Mouse (Mus musculus): Measurements from ENCODE around the gene Yeats2.

Yeats2 gene

DNA sequence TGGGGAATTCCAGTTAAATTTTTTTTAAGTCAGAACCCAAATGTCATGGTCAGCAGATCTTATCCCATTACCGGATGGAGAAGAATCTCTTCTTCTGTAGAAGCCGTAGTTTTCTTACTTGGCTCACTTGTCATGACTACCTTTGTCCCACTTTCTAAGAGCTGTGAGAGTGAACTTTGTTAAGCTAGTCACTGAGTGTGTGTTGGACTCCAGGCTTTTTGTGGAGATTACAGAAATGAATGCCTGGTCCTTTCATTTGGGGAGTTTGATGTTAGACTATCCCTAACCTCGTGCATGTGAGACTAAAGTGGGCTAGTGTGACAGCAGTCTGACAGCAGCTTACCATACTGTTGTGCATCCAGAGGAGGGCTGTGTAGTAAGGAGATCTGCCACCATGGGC is 28.2 kb downstream of the Yeats2 start:
- ChIA-PET CTCF (no interaction called here), POLR2A (no interaction called here)

DNA sequence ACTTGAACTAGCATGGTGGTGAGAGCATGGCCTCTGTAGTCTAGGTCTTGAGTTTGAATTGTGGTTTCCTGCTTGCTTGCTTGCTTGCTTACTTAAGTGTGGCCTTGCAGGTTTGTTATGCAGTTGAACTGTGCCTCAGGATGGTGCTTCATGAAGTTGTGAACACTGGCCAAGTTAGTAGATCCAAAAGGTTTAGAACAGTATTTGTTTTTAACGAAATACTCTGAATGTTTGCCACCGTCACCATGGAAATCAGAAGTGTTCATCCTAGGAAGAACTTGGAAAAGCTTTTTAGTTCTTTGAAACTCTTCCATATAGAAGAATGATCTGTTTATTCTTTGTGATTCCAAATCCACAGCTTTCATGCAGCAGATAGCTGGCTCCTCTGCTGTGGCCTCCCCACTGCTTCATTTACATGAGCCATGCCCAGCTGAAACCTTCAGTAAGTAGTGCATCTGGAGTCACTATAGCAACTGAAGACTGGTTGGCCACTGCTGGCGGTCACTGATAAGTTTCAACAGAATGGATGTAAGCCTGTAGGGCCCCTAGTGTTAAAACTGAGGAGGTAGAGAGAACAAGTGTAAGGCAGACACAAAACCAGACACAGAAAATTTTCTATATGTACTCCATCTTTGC is 28.7 kb downstream of the Yeats2 start:
- POLR2A ChIA-PET = interaction anchor here in 1 of 4 experiments (1.2 kb wide), 1 partner anchor 21 kb away, joined by 4 read pairs; no protein-coding TSS in a partner anchor
- CTCF ChIA-PET = no interaction called here

DNA sequence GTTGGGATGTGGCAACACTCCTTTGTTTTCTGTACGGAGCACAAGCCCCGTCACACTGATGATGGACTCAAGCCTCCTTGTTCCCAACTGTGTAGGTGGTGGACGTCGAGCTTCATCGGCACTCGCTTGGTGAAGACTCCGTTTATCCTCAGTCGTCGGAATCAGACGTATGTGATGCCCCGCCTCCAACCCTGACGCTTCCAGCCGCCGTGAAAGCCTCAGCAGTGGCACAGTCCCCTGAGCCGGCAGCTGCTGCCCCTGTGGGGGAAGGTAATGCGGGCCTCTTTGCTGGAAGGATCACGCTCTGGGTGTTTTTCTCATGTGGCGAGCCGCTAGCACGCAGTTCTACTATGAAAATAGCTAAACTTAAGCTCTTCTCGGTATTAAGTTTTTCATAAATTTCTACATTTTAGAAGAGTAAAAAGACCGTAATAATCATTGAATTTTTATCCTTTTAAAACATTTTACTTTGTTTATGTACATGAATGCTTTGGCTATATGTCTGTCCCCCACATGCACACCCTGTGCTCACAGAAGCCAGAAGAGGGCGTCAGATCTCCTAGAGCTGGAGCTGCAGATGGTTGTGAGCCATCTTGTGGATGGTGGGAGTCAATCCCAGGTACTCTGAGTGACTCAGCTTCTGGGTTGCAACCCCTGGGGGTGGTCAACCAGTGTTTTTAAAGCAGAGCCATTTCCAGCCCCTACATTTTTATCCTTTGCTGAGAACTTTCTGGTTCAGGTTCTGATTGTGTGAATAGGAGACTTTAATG is 38.7 kb downstream of the Yeats2 start:
- ChIA-PET CTCF (interaction anchor here in 3 of 4 experiments (0.6 to 1.8 kb wide), 6 partner anchors 15 to 604 kb away, joined by 3 to 6 read pairs (median 4); partner anchors contain the start of gene Yeats2 (in 1 of the 3)), POLR2A (interaction anchor here in 2 of 4 experiments (0.6 to 5.2 kb wide), 12 partner anchors 10 to 95 kb away, joined by 3 to 21 read pairs (median 4); no protein-coding TSS in a partner anchor)

DNA sequence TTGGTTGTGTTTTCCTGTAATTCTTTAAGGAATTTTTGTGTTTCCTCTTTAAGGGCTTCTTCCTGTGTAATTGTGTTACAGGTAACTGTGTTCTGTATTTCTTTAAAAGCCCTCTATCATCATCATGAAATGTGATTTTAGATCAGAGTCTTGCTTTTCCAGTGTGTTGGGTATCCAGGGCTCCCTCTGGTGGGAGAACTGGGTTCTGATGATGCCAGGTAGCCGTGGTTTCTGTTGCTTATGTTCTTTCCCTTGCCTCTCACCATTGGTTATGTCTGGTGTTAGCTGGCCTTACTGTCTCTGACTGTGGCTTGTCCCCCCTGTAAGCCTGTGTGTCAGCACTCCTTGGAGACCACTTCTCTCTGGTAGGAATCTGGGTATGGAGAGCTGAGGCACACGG is 44.5 kb downstream of the Yeats2 start:
- POLR2A ChIA-PET = interaction anchor here in 3 of 4 experiments (0.6 to 2.9 kb wide), 9 partner anchors 11 to 699 kb away, joined by 3 to 16 read pairs (median 5); partner anchors contain the start of gene Eif2b5 (in 1 of the 3)
- CTCF ChIA-PET = interaction anchor here in 3 of 4 experiments (0.6 to 1.8 kb wide), 13 partner anchors 9 to 1411 kb away, joined by 3 to 7 read pairs (median 3); no protein-coding TSS in a partner anchor

DNA sequence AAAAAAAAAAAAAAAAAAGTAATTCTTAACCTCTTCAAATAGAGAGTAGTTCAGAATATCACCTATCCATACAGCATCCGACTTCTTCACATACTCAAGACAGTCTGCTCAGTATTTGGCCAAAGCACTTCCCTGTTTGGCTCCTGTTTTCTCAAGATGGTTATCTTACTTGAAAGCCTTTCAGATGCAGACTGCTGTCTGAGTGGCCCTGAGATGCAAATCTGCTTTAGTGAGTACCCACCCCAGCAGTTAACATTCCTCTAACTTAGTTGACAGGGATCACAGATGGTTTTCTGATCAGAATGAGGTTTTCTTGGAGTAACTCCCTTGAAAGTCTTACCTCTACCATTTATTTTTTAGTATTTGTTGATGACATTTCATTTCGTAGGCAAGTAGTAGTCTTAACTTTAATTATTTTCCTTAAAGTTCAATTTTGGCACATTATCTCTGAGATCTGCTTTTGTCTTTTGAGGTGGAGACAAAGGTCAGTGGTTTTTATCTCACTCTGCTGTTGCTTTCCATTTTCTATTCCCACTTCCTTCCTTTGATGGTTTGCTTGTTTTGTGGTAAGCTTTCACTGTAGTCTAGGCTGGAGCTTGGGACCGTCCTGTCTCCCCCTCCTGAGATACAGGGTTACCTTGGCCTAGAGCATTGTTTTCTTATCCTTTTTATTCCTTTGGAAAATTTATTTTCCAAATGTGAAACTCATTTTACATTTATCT is 50.5 kb downstream of the Yeats2 start:
- CTCF ChIA-PET = interaction anchor here in 2 of 4 experiments (0.6 to 1.0 kb wide), 3 partner anchors 240 to 533 kb away, joined by 3 to 7 read pairs (median 5); no protein-coding TSS in a partner anchor
- POLR2A ChIA-PET = interaction anchor here in 3 of 4 experiments (0.6 to 3.4 kb wide), 14 partner anchors 9 to 468 kb away, joined by 3 to 21 read pairs (median 4); partner anchors contain the start of gene Parl (in 1 of the 3)

DNA sequence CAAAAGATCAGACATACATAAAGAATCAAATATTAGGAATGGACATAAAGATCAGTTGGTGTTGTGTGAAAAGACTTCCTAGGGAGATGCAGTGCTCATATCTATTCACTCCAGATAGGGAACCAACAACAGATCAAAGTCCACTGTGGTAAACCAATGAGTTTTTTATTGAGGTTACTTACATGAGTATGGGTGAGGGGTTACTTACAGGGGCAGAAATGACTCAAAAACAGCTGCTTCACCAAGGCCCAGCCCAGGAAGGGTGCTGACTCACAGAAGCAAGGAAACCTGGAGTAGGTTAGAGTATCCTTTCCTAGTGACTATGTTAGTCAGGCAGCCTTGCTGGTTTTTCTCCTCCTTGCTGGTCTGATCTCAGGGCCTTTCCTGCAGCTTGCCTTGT is 51.2 kb downstream of the Yeats2 start:
- POLR2A ChIA-PET = interaction anchor here in 3 of 4 experiments (0.6 to 2.2 kb wide), 11 partner anchors 11 to 1407 kb away, joined by 3 to 6 read pairs (median 3); no protein-coding TSS in a partner anchor
- CTCF ChIA-PET = interaction anchor here in 1 of 4 experiments (0.8 kb wide), 1 partner anchor 38 kb away, joined by 3 read pairs; no protein-coding TSS in a partner anchor

DNA sequence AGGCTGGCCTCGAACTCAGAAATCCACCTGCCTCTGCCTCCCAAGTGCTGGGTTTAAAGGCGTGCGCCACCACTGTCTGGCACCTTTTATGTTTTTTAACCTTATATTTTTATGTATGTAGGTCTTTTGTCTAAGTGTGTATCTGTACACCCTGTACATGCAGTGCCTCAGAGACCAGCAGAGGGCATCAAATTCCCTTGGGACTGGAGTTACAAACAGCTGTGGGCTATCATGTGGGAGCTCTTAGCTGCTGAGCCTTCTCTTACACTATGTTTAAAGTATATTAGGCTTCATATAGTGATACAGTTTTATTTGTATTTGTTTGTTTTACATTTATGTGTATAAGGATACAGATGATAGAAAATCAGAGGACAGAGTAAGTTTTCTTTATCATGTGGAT is 54.7 kb downstream of the Yeats2 start:
- ChIA-PET CTCF (interaction anchor here (0.5 to 1.6 kb wide), 9 partner anchors 10 to 298 kb away, joined by 3 to 6 read pairs (median 3); partner anchors contain the start of gene Parl (in 1 of the 4)), POLR2A (interaction anchor here in 2 of 4 experiments (0.9 to 3.7 kb wide), 12 partner anchors 10 to 303 kb away, joined by 3 to 16 read pairs (median 4); partner anchors contain the start of genes Eif2b5 (in 1 of the 2), Map6d1 (in 1 of the 2), Parl (in 1 of the 2) and Yeats2 (in 1 of the 2))

DNA sequence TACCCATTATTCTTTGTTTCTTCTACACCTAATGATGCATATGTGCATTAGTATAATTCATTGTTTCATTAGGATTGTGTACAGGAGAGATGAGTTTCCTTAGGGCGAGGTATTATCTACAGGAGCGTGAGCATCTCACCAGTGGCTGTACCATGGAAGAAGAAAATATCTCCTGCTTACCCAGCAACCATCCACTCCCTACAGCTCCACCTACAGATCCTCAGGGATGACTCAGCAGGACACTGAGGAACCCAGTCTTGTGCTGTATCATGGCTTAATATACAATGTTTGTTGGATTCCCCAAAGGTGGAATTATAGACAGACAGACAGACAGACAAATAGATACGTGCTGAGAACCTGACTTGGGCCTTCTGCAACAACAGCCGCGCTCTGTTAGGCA is 56.1 kb downstream of the Yeats2 start:
- POLR2A ChIA-PET = interaction anchor here in 1 of 4 experiments (1.0 to 3.7 kb wide), 7 partner anchors 9 to 276 kb away, joined by 3 to 16 read pairs (median 7); partner anchors contain the start of gene Parl

DNA sequence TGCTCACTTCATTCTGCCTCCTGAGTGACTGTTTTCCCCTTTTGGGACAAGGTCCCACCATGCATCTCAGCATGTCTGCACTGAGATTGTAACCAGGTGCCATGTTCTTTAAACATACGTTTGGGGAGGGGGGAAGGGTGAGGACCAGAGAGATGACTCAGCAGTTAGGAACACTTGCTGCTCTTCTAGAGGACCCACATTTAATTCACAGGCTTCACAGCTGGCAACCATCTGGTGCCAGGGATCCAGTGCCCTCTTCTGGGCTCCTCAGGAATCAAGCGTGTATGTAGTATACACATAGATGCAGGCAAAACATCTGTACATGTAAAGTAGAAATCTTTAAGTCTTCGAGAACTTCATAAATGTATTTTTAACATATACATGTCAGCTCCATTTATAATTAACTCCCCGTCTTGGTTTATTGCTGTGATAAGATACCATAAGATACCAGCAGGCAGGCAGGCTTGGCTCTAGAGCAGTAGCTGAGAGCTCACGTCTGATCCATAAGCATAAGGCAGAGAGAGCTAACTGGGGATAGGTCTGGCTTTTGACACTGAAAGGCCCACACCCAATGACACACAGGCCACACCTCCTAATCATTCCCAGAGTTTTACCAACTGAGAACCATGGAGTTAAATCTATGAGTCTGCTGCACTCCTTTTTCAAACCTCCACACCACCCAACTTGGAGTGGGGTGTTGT is 58.8 kb downstream of the Yeats2 start:
- ChIA-PET CTCF (interaction anchor here (0.5 to 2.8 kb wide), 11 partner anchors 9 to 1655 kb away, joined by 3 to 14 read pairs (median 4); partner anchors contain the start of gene Map6d1 (in 1 of the 4)), POLR2A (interaction anchor here in 3 of 4 experiments (0.5 to 3.0 kb wide), 24 partner anchors 8 to 300 kb away, joined by 3 to 15 read pairs (median 4); partner anchors contain the start of genes Eif2b5 (in 1 of the 3), Map6d1 (in 1 of the 3), Parl (in 1 of the 3) and Yeats2 (in 1 of the 3))

More for the DNA sequence above, 56.1 kb downstream of the Yeats2 start:
- CTCF ChIA-PET = interaction anchor here in 2 of 4 experiments (0.6 kb wide), 2 partner anchors 424 to 502 kb away, joined by 3 read pairs; partner anchors contain the start of gene Camk2n2 (in 1 of the 2)

DNA sequence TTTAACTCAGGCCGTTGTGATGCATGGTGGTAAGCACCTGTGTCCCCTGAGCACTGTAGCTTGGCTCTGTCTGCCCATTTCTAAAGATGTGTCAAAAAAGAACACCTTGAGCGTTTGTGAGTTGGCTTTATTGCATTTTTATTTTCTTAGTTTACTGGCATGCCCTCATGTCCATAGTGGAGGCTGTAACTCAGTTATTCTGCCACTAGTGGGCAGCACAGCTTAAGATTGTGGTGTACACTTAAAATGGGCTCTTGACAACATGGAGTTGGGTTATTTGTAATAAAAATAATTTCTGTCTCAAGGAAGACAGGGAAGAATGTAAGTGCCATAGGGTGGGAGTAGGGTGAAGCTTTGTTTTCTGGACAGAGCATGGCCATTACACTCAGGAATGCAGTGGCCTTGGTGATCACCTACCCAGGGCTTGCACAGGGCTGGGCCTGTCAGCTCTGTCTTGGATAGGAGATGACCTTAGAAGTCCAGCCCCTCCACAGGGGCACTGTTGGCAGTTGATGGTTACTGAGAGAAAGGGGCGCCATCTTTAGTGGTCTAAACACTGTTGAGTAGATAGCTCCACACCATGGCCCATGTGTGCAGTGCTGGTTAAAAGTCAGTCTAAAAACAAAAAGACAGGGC is 72.8 kb downstream of the Yeats2 start:
- ChIA-PET POLR2A (interaction anchor here in 2 of 4 experiments (0.6 to 1.9 kb wide), 16 partner anchors 14 to 453 kb away, joined by 3 to 8 read pairs (median 4); partner anchors contain the start of genes Parl (in 2 of the 2), Abcc5 (in 1 of the 2), B3gnt5 (in 1 of the 2) and Eif2b5 (in 1 of the 2)), CTCF (interaction anchor here (0.6 to 2.3 kb wide), 27 partner anchors 10 to 266 kb away, joined by 3 to 14 read pairs (median 3); partner anchors contain the start of gene Yeats2 (in 1 of the 4))

DNA sequence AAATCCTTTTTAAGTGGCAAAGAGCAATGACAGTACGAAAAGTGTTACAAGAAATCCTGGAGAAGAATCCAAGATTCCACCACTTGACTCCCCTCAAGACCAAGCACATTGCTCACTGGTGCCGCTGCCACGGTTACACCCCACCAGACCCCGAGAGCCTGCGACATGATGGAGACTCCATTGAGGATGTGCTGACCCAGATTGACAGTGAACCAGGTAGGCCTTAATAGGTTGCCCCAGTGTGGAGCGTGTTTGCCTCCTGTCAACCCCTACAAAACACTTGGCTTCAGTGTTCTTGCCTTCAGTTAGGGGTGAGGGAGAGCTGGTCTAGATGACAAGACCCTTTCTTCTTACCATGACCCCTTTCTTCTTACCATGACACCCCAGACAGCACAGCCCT is 81.9 kb downstream of the Yeats2 start:
- POLR2A ChIA-PET = no interaction called here
- CTCF ChIA-PET = no interaction called here

DNA sequence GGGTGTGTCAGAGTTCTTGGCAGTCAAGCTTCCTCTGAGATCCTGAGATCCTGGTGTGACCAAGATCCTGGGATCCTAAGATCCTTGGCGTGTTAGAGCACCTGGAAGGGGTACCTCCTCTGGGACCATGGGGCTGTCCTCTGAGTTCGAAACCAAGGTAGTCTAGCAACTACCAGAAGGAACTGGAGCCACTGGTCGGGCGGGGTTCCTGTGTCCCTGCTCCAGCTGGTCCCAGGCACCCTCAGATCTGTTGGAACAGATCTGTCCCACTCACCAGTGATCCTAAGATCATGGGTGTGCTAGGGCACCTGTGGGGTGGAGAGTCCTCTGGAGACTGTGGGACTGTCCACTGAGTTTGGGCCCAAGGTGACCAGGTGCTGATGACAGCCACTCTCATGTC is 85.8 kb downstream of the Yeats2 start:
- CTCF ChIA-PET = interaction anchor here in 2 of 4 experiments (0.6 to 0.7 kb wide), 2 partner anchors 32 to 138 kb away, joined by 3 read pairs; no protein-coding TSS in a partner anchor
- POLR2A ChIA-PET = interaction anchor here in 3 of 4 experiments (0.6 to 2.4 kb wide), 6 partner anchors 8 to 31 kb away, joined by 3 to 7 read pairs (median 4); partner anchors contain the start of gene Map6d1 (in 1 of the 3)

DNA sequence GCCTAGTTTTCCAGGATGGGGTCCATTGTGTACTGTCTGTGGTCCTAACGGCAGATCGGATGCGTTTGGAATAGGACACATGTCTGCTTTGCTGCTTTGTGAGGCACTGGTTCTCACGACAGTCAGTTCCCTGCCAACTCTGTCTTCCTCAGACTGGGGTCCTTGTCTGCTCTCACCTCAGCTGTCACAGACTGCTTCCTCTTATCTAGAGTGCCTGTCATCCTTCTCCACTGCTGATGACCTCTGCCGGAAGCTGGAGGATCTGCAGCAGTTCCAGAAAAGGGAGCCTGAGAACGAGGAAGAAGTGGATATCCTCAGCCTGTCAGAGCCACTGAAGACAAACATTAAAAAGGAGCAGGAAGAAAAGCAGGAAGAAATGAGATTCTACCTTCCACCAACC is 86.6 kb downstream of the Yeats2 start:
- POLR2A ChIA-PET = interaction anchor here in 3 of 4 experiments (0.8 to 2.4 kb wide), 7 partner anchors 9 to 32 kb away, joined by 3 to 7 read pairs (median 4); partner anchors contain the start of gene Map6d1 (in 2 of the 3)
- CTCF ChIA-PET = interaction anchor here in 3 of 4 experiments (0.5 to 1.2 kb wide), 5 partner anchors 10 to 59 kb away, joined by 3 to 19 read pairs (median 8); no protein-coding TSS in a partner anchor

DNA sequence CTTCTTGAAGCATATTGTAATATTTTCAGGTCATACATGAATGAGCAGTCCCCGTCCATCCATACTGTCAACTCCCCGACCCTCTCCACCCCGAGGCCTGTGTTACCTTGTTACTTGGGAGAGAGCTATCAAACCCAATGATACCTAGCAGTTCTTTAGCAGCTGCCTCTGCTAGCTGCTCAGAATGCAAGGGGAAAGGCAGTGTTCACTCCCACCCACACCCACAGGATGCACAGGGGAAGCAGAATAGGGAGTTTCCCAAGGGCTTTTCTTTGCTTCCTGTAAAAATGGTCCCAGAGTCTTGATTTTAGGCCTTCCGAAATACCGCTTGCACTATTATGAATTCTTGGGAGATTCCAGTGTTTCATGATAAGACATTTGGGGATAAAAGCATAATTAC is 87.3 kb downstream of the Yeats2 start:
- ChIA-PET CTCF (interaction anchor here in 3 of 4 experiments (0.5 to 1.2 kb wide), 5 partner anchors 9 to 58 kb away, joined by 3 to 19 read pairs (median 8); no protein-coding TSS in a partner anchor), POLR2A (interaction anchor here in 3 of 4 experiments (0.5 to 2.4 kb wide), 8 partner anchors 8 to 70 kb away, joined by 3 to 7 read pairs (median 4); partner anchors contain the start of gene Map6d1 (in 2 of the 3))

DNA sequence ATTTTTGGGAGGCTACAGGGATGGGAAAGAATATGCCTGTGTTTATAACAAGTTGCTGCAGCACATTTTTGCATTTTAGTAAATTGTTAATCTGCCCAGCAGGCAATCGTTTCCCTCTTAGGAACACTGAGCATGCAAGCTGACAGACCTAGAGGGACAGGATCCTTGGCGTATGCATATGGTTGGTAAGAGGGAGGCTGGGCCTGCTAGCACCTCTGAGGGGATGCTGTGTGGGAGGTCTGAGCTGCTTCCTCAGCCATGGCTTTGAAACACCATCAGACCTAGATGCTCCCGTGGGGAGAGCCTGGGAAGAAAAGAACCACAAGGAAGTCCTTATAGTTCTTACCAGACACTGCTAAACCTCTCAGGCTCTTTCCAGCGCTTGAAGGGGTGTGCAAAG is 93.5 kb downstream of the Yeats2 start:
- POLR2A ChIA-PET = interaction anchor here in 3 of 4 experiments (0.5 to 1.1 kb wide), 8 partner anchors 9 to 181 kb away, joined by 3 to 4 read pairs (median 3); no protein-coding TSS in a partner anchor
- CTCF ChIA-PET = interaction anchor here in 3 of 4 experiments (0.5 to 1.3 kb wide), 5 partner anchors 21 to 475 kb away, joined by 3 to 5 read pairs (median 3); no protein-coding TSS in a partner anchor

DNA sequence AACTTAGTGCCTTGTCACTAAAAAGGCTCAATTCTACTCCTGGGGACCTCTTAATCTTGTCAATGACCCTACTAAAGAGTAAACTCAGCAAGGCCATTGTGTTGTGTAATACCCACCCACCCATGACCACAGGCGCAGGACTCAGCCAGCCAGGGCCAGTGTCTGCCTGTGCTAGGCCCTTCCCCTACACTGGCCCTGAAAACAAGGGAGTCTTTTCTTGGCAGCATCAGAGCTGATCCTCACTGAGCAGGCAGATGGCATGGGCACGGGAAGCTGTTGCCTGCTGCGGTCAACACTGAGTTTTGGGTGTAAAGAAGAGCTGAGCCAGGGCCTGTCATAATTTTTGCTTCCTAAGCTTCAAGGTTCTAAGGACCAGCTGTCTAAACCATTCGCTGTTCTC is 96.6 kb downstream of the Yeats2 start:
- POLR2A ChIA-PET = interaction anchor here in 2 of 4 experiments (0.5 to 1.6 kb wide), 13 partner anchors 20 to 310 kb away, joined by 3 to 6 read pairs (median 3); partner anchors contain the start of gene Parl (in 1 of the 2)
- CTCF ChIA-PET = interaction anchor here in 3 of 4 experiments (0.7 to 2.1 kb wide), 5 partner anchors 10 to 68 kb away, joined by 3 to 8 read pairs (median 4); no protein-coding TSS in a partner anchor

All from embryonic stem cell, embryonic (primary cell).